Mouse (Mus musculus) lung, embryonic 16.5 days (tissue): Measurements from ENCODE around the gene Pabpn1l. TPM values are rescaled to one million over a fixed set of nuclear protein-coding genes. Genes with fewer than 3 reads are reported as not detected.

Experiments used
- ATAC-seq: fragments of 200-750 bp; cut with Nextera tagmentation; 2 replicates; pipeline ENCODE4 v1.8.0; 2017; ENCODE audit warnings: low read depth, mild to moderate bottlenecking, moderate library complexity
- H3K27ac ChIP-seq: fragments of 300-500 bp; sonication (generic); 2 replicates; pipeline ENCODE4 v1.5.1; 2014; ENCODE audit warnings: mild to moderate bottlenecking, control low read depth, low read length
- H3K27me3 ChIP-seq: fragments of 300-500 bp; sonication (generic); 2 replicates; pipeline ENCODE4 v1.6.1; 2014; ENCODE audit warnings: low read depth, low read length, mixed read lengths; ENCODE audit not compliant: control insufficient read depth, insufficient read depth
- H3K36me3 ChIP-seq: fragments of 300-500 bp; sonication (generic); 2 replicates; pipeline ENCODE4 v1.6.1; 2014; ENCODE audit warnings: low read length; ENCODE audit not compliant: control insufficient read depth, insufficient read depth
- H3K4me1 ChIP-seq: fragments of 300-500 bp; sonication (generic); replicated peaks from 2 replicates; pipeline ENCODE4 v1.6.1; 2014; ENCODE audit warnings: low read length, mixed read lengths; ENCODE audit not compliant: control insufficient read depth, insufficient read depth
- H3K4me2 ChIP-seq: fragments of 300-500 bp; sonication (generic); 2 replicates; pipeline ENCODE4 v1.6.1; 2014; ENCODE audit warnings: low read depth, low read length, control low read depth
- H3K4me3 ChIP-seq: fragments of 300-500 bp; sonication (generic); 2 replicates; pipeline ENCODE4 v1.5.1; 2014; ENCODE audit warnings: mild to moderate bottlenecking, low read length, control low read depth
- H3K9ac ChIP-seq: fragments of 300-500 bp; sonication (generic); 2 replicates; pipeline ENCODE4 v1.6.1; 2014; ENCODE audit warnings: low read length, control low read depth
- H3K9me3 ChIP-seq: fragments of 300-500 bp; sonication (generic); 2 replicates; pipeline ENCODE4 v1.6.1; 2016; ENCODE audit warnings: low read length; ENCODE audit not compliant: control insufficient read depth
- WGBS: fragments of 180-500 bp; shearing (Covaris S2); extraction: QIAGEN DNeasy Blood & Tissue Kit; methylation state at CpG from one replicate; pipeline ENCODE4 v1.1.7; 2014; 5-methylcytosine and 5-hydroxymethylcytosine counted together
- microRNA-seq: library from miRNA; unstranded; fragments of <30 nt; microRNA quantifications from one replicate; pipeline ENCODE4, GENCODE M21; 2016
- polyA plus RNA-seq: library from polyadenylated mRNA; unstranded; fragments of >200 nt; fragmentation: Nextera tagmentation; extraction: Ambion mirVana; gene quantifications from 2 replicates; pipeline ENCODE4 v1.2.1, GENCODE M21; 2015

The Pabpn1l gene
- polyA plus RNA-seq, 1 experiment from 2014 or later = not detected

GRCm38 (mm10) chr8:122571153-122571552, 51.4 kb downstream of the Pabpn1l start:
- H3K36me3 ChIP-seq = peaks cover 16% of the 10 kb centered on the region

GRCm38 (mm10) chr8:122569996-122570395, 52.5 kb downstream of the Pabpn1l start:
- no peaks in the 10 kb centered on the region for H3K27me3 ChIP-seq
- H3K27ac ChIP-seq = no peak overlapping the region
- no peaks in the 10 kb centered on the region for H3K9me3 ChIP-seq
- peaks cover 25% of the 10 kb centered on the region for H3K4me1 ChIP-seq
- peaks cover 16% of the 10 kb centered on the region for H3K36me3 ChIP-seq
- H3K4me2 ChIP-seq = no peak overlapping the region
- no peak for ATAC-seq
- 95% methylated on average over 16 of the region's 16 CpGs for WGBS
- H3K9ac ChIP-seq = no peak overlapping the region
- no peak overlapping the region for H3K4me3 ChIP-seq

More at GRCm38 (mm10) chr8:122571153-122571552, 51.4 kb downstream of the Pabpn1l start:
- H3K9ac ChIP-seq = no peak overlapping the region
- H3K27me3 ChIP-seq = no peaks in the 10 kb centered on the region
- no peaks in the 10 kb centered on the region for H3K9me3 ChIP-seq
- peaks cover 36% of the 10 kb centered on the region for H3K4me1 ChIP-seq
- H3K27ac ChIP-seq = no peak overlapping the region
- no peak for ATAC-seq
- H3K4me2 ChIP-seq = no peak overlapping the region
- H3K4me3 ChIP-seq = no peak overlapping the region
- WGBS = 91% methylated on average over 11 of the region's 11 CpGs

Small RNA genes within 50 kb of the gene (microRNA-seq; reads per million reads assigned to microRNA genes)
- not detected for gene Mir6396

Other genes with a start within 250 kb of the Pabpn1l start
- gene Zc3h18, start 246.1 kb downstream of the Pabpn1l start, polyA plus RNA-seq = 37.3 and 41.3 TPM in 2 replicates
- gene Il17c, start 200.7 kb downstream of the Pabpn1l start, polyA plus RNA-seq = not detected in 2 replicates
- gene Cyba, start 189.8 kb downstream of the Pabpn1l start, polyA plus RNA-seq = 219 and 241 TPM in 2 replicates
- gene Mvd, start 179.3 kb downstream of the Pabpn1l start, polyA plus RNA-seq = 19.8 and 20.6 TPM in 2 replicates
- gene Snai3, start 162.0 kb downstream of the Pabpn1l start, polyA plus RNA-seq = 1.3 and 1.5 TPM in 2 replicates
- gene Rnf166, start 146.7 kb downstream of the Pabpn1l start, polyA plus RNA-seq = 38.1 and 40.1 TPM in 2 replicates
- gene Ctu2, start 146.6 kb downstream of the Pabpn1l start, polyA plus RNA-seq = 34.7 and 36.9 TPM in 2 replicates
- gene Piezo1, start 71.4 kb downstream of the Pabpn1l start, polyA plus RNA-seq = 23.3 and 30.0 TPM in 2 replicates
- 39.1 and 41.1 TPM in 2 replicates for gene Cdt1, start 54.7 kb downstream of the Pabpn1l start, polyA plus RNA-seq
- gene Aprt, start 45.8 kb downstream of the Pabpn1l start, polyA plus RNA-seq = 279 and 290 TPM in 2 replicates
- gene Galns, start 11.3 kb downstream of the Pabpn1l start, polyA plus RNA-seq = 15.0 and 15.2 TPM in 2 replicates
- 48.0 and 62.6 TPM in 2 replicates for gene Trappc2l, start 11.1 kb downstream of the Pabpn1l start, polyA plus RNA-seq
- gene Cbfa2t3, start 76.4 kb upstream of the Pabpn1l start, polyA plus RNA-seq = 5.8 and 6.8 TPM in 2 replicates
- gene Acsf3, start 152.7 kb upstream of the Pabpn1l start, polyA plus RNA-seq = 17.0 and 17.1 TPM in 2 replicates
- 0.49 and 1.0 TPM in 2 replicates for gene Cdh15, start 225.2 kb upstream of the Pabpn1l start, polyA plus RNA-seq